Mouse (Mus musculus) Patski (cell line): ENCODE measurements around the gene Copz2. TPM values are rescaled to one million over a fixed set of nuclear protein-coding genes. Genes with fewer than 3 reads are reported as not detected.

ENCODE experiments used
- ATAC-seq: fragments of 100-300 bp; one replicate; pipeline ENCODE4 v1.8.0; 2021
- CTCF ChIA-PET: fragments of 350-600 bp; sonication (Branson Sonifier 250); formaldehyde crosslinking; loops from one replicate; lab custom pipeline; 2022; ENCODE audit warnings: inconsistent platforms; lab: Charles Lee
- POLR2A ChIA-PET: fragments of 350-600 bp; sonication (Branson Sonifier 250); formaldehyde crosslinking; loops from one replicate; lab custom pipeline; 2022; ENCODE audit warnings: antibody characterized with exemption, inconsistent platforms; lab: Charles Lee
- DNase-seq: peaks from one replicate; pipeline ENCODE4 v3.0.0-alpha.2; 2011; ENCODE audit warnings: low read depth, low spot score
- H3K27me3 ChIP-seq: fragments of 371-371 bp; one replicate; pipeline ENCODE4 v1.5.1; 2021
- CTCF ChIP-seq: fragments of 100-300 bp; IDR thresholded peaks from one replicate; pipeline ENCODE4 v1.5.1; 2021
- in situ Hi-C: fragments of 300-500 bp; cut with MboI; formaldehyde crosslinking; loops from 3 replicates; pipeline ENCODE4 v1.11.1; 2018; ENCODE audit warnings: low pct_unique_long_range_greater_than_20kb, mixed read lengths
- polyA plus RNA-seq: library from polyadenylated mRNA; unstranded; gene quantifications from one replicate; pipeline ENCODE4 v1.2.3, GENCODE M21; 2021

Copz2 gene
- polyA plus RNA-seq, 1 experiment from 2014 or later: 56.7 TPM

- DNase-seq: no peak
- no peak for ATAC-seq
- ChIA-PET POLR2A (interaction anchor here (0.5 kb wide), 1 partner anchor 574 kb away, joined by 3 read pairs; no protein-coding TSS in a partner anchor), CTCF (interaction anchor here (1.1 to 1.2 kb wide), 2 partner anchors 9 to 118 kb away, joined by 3 to 4 read pairs; no protein-coding TSS in a partner anchor)
- no peaks in the 10 kb centered on the region for H3K27me3 ChIP-seq
- in situ Hi-C loops: no loop called here
- no peak for TF ChIP-seq CTCF
Observed at GRCm38 (mm10) chr11:96827917-96828316, 21.8 kb upstream of the Copz2 start.

DNA sequence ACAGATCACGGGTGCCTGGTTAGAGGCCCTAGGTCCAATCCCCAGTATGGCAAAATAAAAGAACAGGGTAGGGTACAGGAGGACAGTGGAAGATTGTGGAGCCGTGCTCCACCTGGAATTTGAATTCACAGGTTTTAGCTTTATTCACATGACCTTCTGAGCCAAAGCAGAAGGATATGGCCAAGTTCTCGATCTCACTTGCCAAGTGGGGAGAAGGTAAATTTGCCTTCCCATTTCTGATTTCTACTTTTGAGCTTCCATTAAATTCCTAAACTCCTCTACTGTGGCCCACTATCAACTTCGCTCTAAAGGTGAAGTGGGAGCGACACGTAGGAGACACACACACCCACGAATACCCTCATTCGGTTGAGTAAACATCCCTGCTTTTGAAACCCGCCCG is 20.8 kb upstream of the Copz2 start:
- no peak for TF ChIP-seq CTCF
- no peak for ATAC-seq
- ChIA-PET CTCF (interaction anchor here (1.3 kb wide), 1 partner anchor 13 kb away, joined by 3 read pairs; no protein-coding TSS in a partner anchor), POLR2A (interaction anchor here (0.9 to 1.4 kb wide), 3 partner anchors 19 to 86 kb away, joined by 3 read pairs; no protein-coding TSS in a partner anchor)
- in situ Hi-C loops: no loop called here
- DNase-seq: no peak
- no peaks in the 10 kb centered on the region for H3K27me3 ChIP-seq

DNA sequence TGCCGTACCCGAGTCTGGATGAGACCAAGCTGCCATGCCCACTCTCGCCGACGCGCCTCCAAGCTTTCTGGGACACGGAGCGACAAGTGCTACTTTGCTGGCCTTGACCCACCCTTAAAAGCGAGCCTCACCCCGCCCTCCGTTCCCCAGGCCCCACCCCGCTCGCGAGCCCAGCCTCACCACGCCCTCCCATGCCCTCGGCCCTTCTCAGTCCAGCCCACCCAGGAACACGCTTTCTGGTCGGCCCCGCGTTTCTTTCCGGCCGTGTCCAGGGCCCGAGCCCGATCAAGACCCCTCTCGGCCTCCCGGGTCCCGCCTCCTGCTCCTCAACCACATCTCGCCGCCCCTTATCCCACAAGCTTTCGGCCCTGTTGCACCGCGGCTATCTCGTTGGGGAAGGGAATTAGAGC is 20.3 kb upstream of the Copz2 start:
- ChIA-PET CTCF (interaction anchor here (1.3 to 1.6 kb wide), 3 partner anchors 13 to 33 kb away, joined by 3 to 5 read pairs (median 4); no protein-coding TSS in a partner anchor), POLR2A (interaction anchor here (0.9 to 1.4 kb wide), 3 partner anchors 20 to 86 kb away, joined by 3 read pairs; no protein-coding TSS in a partner anchor)
- H3K27me3 ChIP-seq: no peaks in the 10 kb centered on the region
- peak; percentile 45 for ATAC-seq
- in situ Hi-C loops: no loop called here
- no peak for TF ChIP-seq CTCF
- no peak for DNase-seq

GRCm38 (mm10) chr11:96829813-96830538 is 19.7 kb upstream of the Copz2 start, which contains the start of gene Nfe2l1:
Nfe2l1 (minus strand) TSS chr11:96829968.
- in situ Hi-C loops: no loop called here
- no peaks in the 10 kb centered on the region for H3K27me3 ChIP-seq
- DNase-seq: peak; percentile 97
- no peak for TF ChIP-seq CTCF
- ChIA-PET POLR2A (interaction anchor here (0.9 to 1.5 kb wide), 4 partner anchors 9 to 87 kb away, joined by 3 to 4 read pairs (median 3); no protein-coding TSS in a partner anchor), CTCF (interaction anchor here (0.7 to 1.6 kb wide), 5 partner anchors 12 to 53 kb away, joined by 3 to 5 read pairs (median 3); partner anchors contain the start of gene Snx11)
- ATAC-seq: peak; percentile 95

- in situ Hi-C loops: no loop called here
- ATAC-seq (no peak), DNase-seq (no peak)
- CTCF ChIA-PET: interaction anchor here (0.6 to 1.6 kb wide), 6 partner anchors 10 to 53 kb away, joined by 3 to 5 read pairs (median 4); partner anchors contain the start of gene Snx11
- H3K27me3 ChIP-seq: no peaks in the 10 kb centered on the region
- no peak for TF ChIP-seq CTCF
- POLR2A ChIA-PET: interaction anchor here (1.0 to 1.5 kb wide), 2 partner anchors 9 to 17 kb away, joined by 3 to 4 read pairs; no protein-coding TSS in a partner anchor
Observed at GRCm38 (mm10) chr11:96830539-96831216, 19.0 kb upstream of the Copz2 start.

DNA sequence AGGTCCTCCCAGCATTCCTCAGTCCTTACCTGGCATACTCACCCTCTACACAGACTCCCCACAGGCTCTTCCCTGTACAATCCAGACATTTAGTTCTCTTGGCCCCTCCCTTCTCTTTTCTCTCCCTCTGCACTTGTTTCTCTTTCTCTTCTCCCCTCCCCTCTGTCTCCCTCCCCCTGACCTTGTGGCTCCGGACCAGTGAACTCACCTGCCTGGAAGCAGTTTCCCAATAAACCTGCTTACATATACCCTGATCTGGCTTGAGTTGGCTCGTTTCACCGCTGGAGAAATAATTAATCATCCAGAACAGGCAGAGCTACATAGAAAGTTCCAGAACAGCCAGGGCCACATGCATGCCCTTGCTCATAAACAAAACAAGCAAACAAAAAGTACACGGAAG is 18.2 kb upstream of the Copz2 start:
- no peak for DNase-seq
- no peak for TF ChIP-seq CTCF
- no peaks in the 10 kb centered on the region for H3K27me3 ChIP-seq
- no peak for ATAC-seq
- CTCF ChIA-PET: interaction anchor here (0.6 to 0.7 kb wide), 2 partner anchors 11 kb away, joined by 4 to 5 read pairs; no protein-coding TSS in a partner anchor
- POLR2A ChIA-PET: interaction anchor here (1.5 kb wide), 1 partner anchor 16 kb away, joined by 3 read pairs; no protein-coding TSS in a partner anchor
- in situ Hi-C loops: no loop called here

DNA sequence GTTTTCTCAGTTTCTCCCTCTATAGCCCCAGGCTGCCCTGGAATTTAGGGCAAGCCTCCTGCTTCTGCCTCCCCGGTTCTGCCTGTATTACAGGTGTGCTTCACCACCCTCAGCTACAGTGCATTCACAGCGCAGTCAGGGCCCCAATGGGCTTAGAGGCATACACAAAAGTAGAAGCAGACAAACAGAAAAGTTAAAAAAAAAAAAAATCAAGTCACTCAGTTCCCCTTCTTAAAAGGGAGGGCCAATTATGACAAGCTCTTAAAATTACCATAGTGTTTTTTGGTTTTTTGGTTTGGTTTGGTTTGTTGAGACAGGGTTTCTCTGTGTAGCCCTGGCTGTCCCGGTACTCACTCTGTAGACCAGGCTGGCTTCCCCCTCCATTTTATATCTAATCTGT is 17.1 kb upstream of the Copz2 start:
- ChIA-PET POLR2A (no interaction called here), CTCF (no interaction called here)
- no peak for DNase-seq
- in situ Hi-C loops: no loop called here
- H3K27me3 ChIP-seq: no peaks in the 10 kb centered on the region
- TF ChIP-seq CTCF: no peak
- no peak for ATAC-seq

DNA sequence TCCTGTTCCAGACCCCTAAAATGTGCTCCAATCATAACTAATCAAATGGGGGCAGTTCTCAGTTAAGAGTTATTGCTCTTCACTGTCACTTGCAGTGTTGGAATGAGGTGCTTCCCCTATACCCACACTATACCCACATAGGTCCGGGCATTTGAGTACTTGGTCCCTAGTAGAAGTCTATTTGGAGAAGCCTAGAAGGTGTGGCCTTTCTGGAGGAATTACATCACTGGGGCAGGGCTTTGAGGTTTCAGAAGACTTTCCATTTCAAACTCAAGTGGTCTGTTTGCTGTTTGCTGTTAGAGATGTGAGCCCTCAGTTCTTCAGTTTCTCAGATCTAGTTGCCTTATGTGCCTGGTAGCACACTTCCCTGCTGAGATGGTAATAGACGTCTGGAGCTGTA is 16.7 kb upstream of the Copz2 start:
- in situ Hi-C loops: no loop called here
- DNase-seq: no peak
- TF ChIP-seq CTCF: no peak
- H3K27me3 ChIP-seq: no peaks in the 10 kb centered on the region
- no peak for ATAC-seq
- ChIA-PET CTCF (no interaction called here), POLR2A (no interaction called here)

GRCm38 (mm10) chr11:96834127-96834526 is 15.5 kb upstream of the Copz2 start:
- TF ChIP-seq CTCF: no peak
- no peaks in the 10 kb centered on the region for H3K27me3 ChIP-seq
- ChIA-PET CTCF (interaction anchor here (1.9 kb wide), 1 partner anchor 27 kb away, joined by 6 read pairs; no protein-coding TSS in a partner anchor), POLR2A (interaction anchor here (0.7 to 1.6 kb wide), 2 partner anchors 10 to 15 kb away, joined by 3 read pairs; no protein-coding TSS in a partner anchor)
- ATAC-seq (no peak), DNase-seq (no peak)
- in situ Hi-C loops: no loop called here

DNA sequence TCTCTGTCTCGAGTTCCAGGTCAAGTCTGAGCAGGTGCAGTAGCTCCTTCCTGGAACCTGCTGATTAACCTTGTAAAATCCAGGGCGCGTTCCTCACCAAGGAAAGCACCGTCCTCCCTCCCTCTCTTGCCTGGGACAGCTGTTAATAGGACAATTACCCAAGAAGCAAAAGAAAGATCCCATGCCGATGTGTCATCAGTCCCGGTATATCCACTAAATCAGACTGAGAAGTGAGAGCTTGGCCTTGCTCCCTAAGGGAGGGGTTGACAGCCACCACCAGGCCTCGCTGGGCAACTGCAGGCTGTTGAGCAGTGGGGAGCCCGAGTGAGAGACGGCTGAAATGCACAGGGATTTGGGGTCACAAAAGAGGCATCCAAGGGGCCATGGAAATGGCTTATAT is 12.4 kb upstream of the Copz2 start:
- POLR2A ChIA-PET: interaction anchor here (1.2 to 1.4 kb wide), 3 partner anchors 12 to 587 kb away, joined by 3 read pairs; partner anchors contain the start of gene Copz2
- no peaks in the 10 kb centered on the region for H3K27me3 ChIP-seq
- no peak for TF ChIP-seq CTCF
- ATAC-seq (no peak), DNase-seq (no peak)
- in situ Hi-C loops: no loop called here
- CTCF ChIA-PET: interaction anchor here (0.9 to 1.1 kb wide), 3 partner anchors 10 to 14 kb away, joined by 3 to 4 read pairs (median 3); no protein-coding TSS in a partner anchor
